Mouse (Mus musculus): ENCODE data around the gene Nisch.

GRCm38 (mm10) chr14:31189348-31189747 lies 27.4 kb downstream of the Nisch start:
- TF ChIP-seq CTCF (IDR thresholded peaks at IDR 0.05; ENCODE audit: control insufficient read depth, insufficient read depth, insufficient read length) (no peak), FOSL1 (IDR thresholded peaks at IDR 0.05; ENCODE audit: insufficient read depth, low read length, poor library complexity, severe bottlenecking) (no peak), MYOG (IDR thresholded peaks at IDR 0.05; ENCODE audit: control insufficient read depth, extremely low read depth, insufficient read length) (no peak), USF1 (IDR thresholded peaks at IDR 0.05; ENCODE audit: low read depth) (no peak)
